Mouse (Mus musculus): ENCODE measurements at regions not wholly inside any gene's neighbourhood (a gene's known extent, or its start where the extent isn't known, plus 50 kb on each side); places are given as distances from the start of the nearest gene placed in this dataset.
A peak's percentile ranks its signal among the peaks of the same experiment; 100 is the strongest.

GRCm38 (mm10) chr5:75762374-75762773 is 187.7 kb downstream of the Kit start:
- DNase-seq (ENCODE audit: low spot score) = peak; percentile 19

- DNase-seq (ENCODE audit: low spot score) = peak; percentile 66
Measured at GRCm38 (mm10) chr5:75761459-75762310, 187.0 kb downstream of the Kit start.

- no peak for DNase-seq (ENCODE audit: low spot score)
Measured at GRCm38 (mm10) chr5:75756168-75756567, 181.5 kb downstream of the Kit start.

- no peak for DNase-seq (ENCODE audit: low spot score)
Measured at GRCm38 (mm10) chr5:75754356-75754755, 179.6 kb downstream of the Kit start.

- DNase-seq (ENCODE audit: low spot score) = no peak
Measured at GRCm38 (mm10) chr5:75745311-75745710, 170.6 kb downstream of the Kit start.

- no peak for DNase-seq (ENCODE audit: low spot score)
Measured at GRCm38 (mm10) chr5:75744475-75745045, 169.8 kb downstream of the Kit start.

- no peak for DNase-seq (ENCODE audit: low spot score)
Measured at GRCm38 (mm10) chr5:75739336-75739735, 164.6 kb downstream of the Kit start.

- no peak for DNase-seq (ENCODE audit: low spot score)
Measured at GRCm38 (mm10) chr5:75738445-75738844, 163.7 kb downstream of the Kit start.

GRCm38 (mm10) chr5:75737752-75738151 is 163.0 kb downstream of the Kit start:
- no peak for DNase-seq (ENCODE audit: low spot score)

GRCm38 (mm10) chr5:75736318-75736717 is 161.6 kb downstream of the Kit start:
- no peak for DNase-seq (ENCODE audit: low spot score)

GRCm38 (mm10) chr5:75734508-75734907 is 159.8 kb downstream of the Kit start:
- DNase-seq (ENCODE audit: low spot score) = no peak

- DNase-seq (ENCODE audit: low spot score) = no peak
Measured at GRCm38 (mm10) chr5:75734043-75734442, 159.3 kb downstream of the Kit start.

- DNase-seq (ENCODE audit: low spot score) = no peak
Measured at GRCm38 (mm10) chr5:75731236-75731635, 156.5 kb downstream of the Kit start.

GRCm38 (mm10) chr5:75730698-75731097 is 156.0 kb downstream of the Kit start:
- DNase-seq (ENCODE audit: low spot score) = no peak

- no peak for DNase-seq (ENCODE audit: low spot score)
Measured at GRCm38 (mm10) chr5:75721291-75721690, 146.6 kb downstream of the Kit start.

GRCm38 (mm10) chr5:75720091-75720940 is 145.6 kb downstream of the Kit start:
- DNase-seq (ENCODE audit: low spot score) = no peak

GRCm38 (mm10) chr5:75718511-75719225 is 144.0 kb downstream of the Kit start:
- DNase-seq (ENCODE audit: low spot score) = no peak
